Mouse (Mus musculus): ENCODE measurements around the gene Tmem233.

Tmem233 gene

DNA sequence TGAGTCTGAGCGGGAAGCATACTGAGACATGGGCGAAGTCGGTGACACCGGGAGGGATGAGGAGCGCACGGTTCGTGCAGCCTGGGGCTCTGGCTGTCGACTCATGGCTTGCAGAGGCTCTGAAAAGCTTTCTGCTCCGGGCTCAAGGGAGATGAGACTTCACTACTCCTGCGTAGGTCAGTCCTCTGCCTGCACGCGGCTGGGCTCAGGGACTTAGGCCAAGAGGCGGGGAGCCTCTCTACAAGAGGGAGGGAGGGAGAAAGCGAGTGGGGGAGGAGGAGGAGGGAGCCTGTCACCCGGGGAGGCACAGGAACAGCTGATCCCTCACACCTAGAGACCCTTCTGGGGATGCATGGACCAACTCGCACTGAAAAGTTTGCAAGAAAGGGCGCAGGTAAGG lies at the start of gene Tmem233:
TSS of gene Tmem233 (minus strand) at position 164 of the 400 bp plus-strand sequence.
- DNase-seq (ENCODE audit: inconsistent age in 2 of 2, low spot score in 1 of 2), result no peak

DNA sequence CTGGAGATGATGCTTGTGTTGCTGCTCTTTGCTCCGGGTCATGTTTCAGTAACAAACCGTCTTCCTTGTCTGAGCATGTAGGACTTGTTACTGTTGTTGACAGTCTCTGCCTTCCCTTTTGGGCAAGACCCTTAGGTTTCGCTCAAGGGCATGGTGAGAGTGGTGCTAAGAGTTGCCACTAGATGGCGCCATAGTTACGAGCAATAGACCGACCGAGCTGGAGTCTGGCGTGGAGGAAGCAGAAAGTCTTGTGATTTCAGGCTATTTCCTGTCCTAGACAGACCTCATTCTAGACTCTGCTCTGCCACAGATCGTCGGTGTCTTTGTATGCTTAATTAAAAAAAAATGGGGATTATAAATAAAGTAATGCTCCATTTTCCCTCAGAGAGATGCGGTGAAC lies 40.3 kb upstream of the Tmem233 start:
- peak; percentile 52 to 89 for DNase-seq (ENCODE audit: inconsistent age in 2 of 2, low spot score in 1 of 2)

DNA sequence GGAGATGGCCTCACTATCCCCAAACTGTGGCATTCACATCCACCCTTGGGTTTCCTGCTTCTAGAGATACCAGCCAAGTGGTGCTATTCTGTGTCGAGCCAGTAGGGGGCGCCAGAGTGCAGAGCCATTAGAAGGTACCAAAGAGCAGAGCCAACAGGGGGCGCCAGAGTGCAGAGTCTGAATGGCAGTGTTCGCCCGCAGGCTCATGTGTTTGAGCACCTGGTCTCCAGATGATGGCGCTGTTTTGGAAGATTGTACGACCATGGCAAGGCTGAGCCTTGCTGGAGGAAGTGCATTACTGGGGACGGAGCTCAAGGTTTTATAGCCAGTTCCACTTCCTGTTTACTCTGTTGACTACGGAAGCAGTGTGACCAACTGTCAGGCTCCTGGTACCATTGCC lies 33.5 kb upstream of the Tmem233 start:
- DNase-seq (ENCODE audit: inconsistent age in 2 of 2, low spot score in 1 of 2), result peak; percentile 13 to 62

DNA sequence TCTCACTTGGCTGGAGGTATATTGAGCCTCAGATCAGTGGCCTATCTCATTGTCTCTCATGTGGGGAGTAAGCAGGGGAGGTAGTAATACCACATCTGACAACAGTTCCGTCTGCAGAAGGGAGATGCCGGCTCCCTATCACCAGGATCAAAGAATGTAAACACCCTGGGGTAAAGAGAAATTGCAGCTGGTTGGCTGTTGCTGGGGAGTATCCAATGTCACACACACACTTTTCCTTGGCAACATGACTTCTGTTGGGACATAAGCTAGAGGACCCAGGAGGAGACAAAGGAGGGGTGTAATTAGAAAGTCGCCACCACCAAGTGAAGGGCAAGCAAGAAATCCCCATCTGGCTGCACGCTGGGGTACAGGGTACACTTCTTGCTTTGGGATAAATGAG lies 33.1 kb upstream of the Tmem233 start:
- DNase-seq (ENCODE audit: inconsistent age in 2 of 2, low spot score in 1 of 2), result no peak

DNA sequence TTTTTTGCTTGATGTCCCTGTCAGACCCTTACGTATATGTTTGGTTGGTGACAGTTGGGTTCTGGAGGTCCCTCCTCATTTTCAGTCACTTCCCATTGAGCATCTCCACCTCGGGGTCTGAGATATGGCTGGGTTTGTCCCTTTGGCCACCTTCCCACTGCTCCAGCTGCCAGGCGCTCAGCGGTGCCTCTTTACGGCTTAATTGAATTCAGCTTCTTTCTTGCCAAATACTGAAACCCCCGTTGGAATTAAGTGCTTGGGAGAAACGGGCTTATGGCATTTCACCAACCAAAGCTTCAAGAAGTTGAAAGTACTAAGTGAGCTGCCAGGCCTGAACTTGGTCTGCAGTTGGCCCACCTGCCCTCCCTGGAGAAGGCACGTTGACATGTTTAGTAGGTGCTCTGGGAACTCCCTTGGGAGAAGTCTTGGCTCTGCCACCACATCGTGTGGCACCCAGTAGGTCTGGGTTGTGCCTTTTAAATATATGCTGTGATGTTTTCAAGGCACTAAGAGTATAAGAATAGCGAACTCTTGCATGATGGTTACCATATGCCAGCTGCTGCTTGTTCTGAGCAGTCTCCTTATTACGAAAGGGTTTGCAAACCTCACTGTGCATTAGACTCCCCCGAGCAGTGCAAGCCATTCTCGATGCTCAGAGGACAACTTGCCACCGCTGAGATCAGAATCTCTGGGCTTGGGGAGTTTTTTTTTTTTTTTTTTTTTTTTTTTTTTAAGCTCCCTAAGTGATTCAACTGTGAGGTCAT lies 32.2 kb upstream of the Tmem233 start:
- no peak for DNase-seq (ENCODE audit: inconsistent age in 2 of 2, low spot score in 1 of 2)

DNA sequence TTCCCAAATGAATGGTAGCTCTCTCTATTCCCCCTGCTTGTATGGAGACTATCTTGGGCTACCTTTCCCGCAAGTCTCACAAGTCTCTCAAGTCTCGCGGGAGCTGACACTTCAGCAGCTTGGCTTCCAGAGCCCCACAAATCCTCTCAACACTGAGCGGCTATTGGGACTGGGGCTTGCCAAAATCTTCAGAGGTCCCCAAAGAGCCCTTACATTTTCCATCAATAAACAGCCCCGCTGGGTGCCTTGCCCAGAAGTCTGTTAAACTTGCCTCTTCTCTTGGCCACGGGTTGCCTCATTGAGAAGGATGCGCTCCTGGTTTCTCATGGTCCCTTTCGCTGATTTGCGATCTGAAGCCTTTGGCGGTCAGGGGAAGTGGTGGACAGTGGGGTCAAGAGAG lies 25.6 kb upstream of the Tmem233 start:
- no peak for DNase-seq (ENCODE audit: inconsistent age in 2 of 2, low spot score in 1 of 2)

DNA sequence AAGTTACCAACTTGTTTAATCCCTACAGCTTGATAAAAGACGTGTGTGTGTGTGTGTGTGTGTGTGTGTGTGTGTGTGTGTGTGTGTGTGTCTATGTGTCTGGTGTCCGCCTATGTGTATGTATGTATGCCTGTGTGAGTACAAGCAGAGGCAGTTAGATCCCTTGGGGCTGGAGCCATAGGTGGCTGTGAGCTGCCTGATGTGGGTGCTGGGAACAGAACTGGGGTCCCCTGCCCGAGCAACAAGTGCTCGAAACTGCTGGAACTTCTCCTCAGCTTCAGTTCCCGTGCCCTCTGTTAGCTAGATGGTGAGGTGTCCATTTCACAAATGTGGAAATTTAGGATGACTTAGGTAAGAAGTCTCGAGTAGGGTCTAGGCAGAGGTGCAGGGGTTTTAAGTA lies 1.2 kb upstream of the Tmem233 start:
- DNase-seq (ENCODE audit: inconsistent age in 2 of 2, low spot score in 1 of 2), result no peak

DNA sequence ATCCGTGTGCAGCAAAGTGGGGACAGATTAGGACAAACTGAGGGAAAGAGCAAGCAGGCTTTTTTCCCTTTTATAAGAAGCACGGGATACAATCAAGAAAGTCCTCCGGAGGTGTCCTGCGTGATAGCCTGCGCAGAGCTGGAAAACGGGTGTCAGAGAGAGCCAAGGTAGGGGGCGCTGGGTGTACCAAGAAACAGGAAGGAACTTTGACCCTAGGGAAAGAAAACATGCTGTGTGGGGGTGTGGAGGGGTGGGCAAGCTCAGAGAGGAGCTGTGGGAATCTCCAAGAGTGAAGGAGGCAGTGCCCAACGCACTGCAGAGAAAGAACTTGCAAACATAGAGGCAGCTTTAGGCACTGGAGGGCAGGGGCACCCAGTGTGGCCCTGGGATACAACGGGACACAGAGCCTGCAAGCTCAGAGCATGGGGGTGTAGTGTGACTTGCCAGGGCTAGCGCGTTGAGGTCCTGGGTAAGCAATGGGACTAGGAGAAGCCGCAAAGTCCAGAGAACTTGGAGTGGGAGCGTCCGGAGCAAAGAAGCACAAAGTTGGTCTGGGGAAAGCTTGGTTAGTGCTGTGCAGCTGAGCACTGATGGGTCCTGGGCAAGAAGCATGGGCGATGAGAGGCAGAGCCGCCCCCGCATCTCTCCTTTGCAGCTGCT lies 673 bp downstream of the Tmem233 start:
- no peak for DNase-seq (ENCODE audit: inconsistent age in 2 of 2, low spot score in 1 of 2)

DNA sequence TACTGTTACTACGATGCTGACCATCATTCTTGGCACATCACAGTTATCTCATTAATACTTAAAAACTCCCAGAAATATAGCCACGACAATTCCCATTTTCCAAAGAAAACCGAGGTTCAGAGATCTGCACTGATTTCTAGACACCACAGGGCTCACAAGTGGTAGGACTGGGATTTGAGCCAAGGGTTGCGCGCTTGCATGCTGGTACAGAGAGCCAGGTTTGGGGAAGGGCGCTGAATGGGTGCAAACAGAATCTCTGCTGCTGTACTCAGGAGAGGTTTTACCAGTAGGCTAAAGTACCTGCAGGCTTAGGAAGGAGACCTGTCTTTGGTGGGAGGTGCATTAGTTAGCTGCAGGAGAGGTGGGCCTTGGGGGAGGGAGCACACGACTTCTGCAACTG lies 1.4 kb downstream of the Tmem233 start:
- DNase-seq (ENCODE audit: inconsistent age in 2 of 2, low spot score in 1 of 2), result no peak

DNA sequence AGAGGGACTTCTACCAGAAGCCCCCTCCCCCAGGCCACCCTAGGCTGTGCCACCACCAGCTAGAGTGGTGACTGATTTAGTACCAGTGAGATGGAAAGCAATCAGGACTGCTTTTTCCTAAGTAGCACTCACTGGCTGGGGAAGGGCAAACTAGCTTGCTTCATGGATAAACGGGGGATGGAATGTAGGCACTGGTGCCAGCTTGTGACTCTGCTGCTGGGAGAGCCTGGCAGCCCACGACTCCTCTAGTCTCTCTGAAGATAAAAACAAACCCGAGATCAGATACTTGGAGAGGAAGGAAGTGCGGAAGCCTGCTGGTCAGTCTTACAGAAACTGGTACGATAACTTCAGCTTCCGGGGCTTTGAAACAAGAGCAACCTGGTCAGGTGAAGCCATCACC lies 2.3 kb downstream of the Tmem233 start:
- no peak for DNase-seq (ENCODE audit: inconsistent age in 2 of 2, low spot score in 1 of 2)

DNA sequence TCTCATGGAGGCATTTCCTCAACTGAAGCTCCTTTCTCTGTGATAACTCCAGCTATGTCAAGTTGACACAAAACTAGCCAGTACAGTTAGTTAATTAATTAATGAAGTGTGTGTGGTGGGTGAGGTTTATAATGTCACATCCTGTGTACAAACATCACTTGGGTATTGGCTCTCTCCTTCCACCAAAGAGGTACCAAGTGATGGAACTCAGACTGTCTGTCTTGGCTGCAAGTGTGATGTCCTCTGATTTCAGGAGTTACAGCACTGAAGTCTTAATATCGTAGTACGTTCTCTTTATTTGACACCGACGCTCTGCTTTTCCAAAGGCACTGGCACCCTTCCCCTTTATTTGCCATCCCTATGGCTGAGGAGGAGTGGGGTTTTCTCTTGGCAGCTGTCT lies 13.4 kb downstream of the Tmem233 start:
- no peak for DNase-seq (ENCODE audit: inconsistent age in 2 of 2, low spot score in 1 of 2)

DNA sequence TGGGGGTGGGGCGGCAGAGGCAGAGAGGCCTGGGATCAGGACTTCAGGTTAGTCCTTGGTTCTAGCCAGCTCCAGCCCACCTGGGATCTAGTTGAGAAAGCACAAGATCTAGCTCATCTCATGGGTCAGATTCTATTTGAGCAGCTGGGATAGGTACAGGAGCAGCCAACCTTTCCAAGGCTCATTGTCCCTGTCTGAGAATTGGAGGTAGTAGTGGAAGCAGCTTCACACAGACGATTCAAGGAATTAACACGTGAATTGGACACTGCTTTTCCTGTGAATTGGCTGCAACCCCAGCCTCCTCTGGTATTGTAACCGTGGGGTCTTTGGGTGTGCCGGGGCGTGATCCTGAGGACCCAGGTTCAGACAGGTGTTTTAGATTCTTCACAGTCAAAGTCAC lies 30.2 kb downstream of the Tmem233 start:
- no peak for DNase-seq (ENCODE audit: inconsistent age in 2 of 2, low spot score in 1 of 2)

DNA sequence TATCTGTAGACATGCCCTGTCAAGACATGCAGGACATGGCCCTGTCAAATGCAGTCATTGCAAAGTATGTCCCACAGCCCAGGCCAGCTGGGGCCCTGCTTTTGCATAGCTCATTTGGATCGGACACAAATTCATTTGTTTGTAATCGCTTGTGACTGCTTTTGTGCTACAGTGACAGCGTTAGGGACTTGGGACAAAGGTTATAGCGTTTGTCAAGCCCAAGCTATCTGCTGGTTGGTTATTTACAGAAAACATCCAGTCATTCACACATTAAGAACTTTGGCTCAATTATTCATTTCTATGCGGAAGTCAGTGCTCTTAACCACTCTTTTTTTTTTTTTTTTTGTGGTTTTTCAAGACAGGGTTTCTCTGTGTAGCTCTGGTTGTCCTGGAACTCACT lies 30.9 kb downstream of the Tmem233 start:
- DNase-seq (ENCODE audit: inconsistent age in 2 of 2, low spot score in 1 of 2), result no peak

DNA sequence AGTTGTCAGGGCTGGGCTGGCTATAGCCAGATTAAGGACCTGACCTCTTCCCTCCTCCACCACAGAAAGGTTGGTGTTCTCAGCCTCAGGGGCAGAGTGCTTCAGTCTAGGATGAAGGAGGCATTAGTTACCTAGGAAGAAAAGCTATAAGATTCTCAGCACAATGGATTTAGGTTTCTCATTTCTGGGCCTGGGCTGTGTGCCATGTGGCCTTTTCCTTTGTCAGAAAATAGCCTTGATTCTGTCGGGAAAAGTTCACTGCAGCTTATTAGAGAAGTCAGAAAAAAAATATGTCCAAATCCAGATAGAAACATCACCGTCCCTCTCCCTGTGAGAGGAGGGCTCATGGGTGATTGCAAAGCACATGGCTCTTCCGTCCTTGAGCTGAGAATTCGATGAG lies 33.2 kb downstream of the Tmem233 start:
- DNase-seq (ENCODE audit: inconsistent age in 2 of 2, low spot score in 1 of 2), result peak; percentile 38 to 67

DNA sequence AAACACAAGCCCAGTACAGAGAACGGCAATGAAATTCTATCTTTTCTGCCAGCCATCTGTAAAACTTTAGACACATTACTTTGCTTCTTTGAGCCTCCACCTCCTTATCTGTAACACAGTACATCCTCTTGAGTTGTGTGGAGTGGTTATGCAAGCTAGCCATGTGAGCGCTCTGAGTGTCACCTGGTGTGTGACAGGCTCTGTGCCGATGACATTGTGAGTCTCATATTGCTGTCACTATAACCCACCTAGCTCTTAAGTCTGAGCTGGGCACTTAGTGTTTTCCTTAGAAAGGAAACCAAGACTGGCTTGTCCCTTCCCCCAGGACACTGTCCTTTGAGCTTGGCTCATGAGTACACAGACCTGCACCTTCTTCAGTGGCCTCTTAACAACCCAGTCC lies 34.7 kb downstream of the Tmem233 start:
- DNase-seq (ENCODE audit: inconsistent age in 2 of 2, low spot score in 1 of 2), result no peak

DNA sequence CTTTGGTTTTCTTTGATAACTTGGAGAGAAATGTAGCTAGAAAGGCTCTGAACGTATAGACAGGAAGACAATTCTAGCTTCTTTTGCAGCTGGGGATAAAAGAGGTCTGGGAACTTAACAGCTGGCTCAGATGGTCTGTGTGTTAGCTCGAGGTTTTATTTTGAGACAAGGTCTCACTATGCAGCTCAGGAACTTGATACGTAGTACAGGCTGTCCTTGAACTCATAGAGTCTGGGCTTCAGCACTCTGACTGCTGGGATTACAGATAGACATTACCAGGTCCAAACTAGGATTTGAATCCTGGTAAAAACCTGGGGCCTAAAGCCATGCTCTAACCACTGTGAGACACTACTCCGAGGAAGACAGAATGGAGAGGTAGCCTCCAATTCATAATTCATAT lies 36.8 kb downstream of the Tmem233 start:
- no peak for DNase-seq (ENCODE audit: inconsistent age in 2 of 2, low spot score in 1 of 2)

DNA sequence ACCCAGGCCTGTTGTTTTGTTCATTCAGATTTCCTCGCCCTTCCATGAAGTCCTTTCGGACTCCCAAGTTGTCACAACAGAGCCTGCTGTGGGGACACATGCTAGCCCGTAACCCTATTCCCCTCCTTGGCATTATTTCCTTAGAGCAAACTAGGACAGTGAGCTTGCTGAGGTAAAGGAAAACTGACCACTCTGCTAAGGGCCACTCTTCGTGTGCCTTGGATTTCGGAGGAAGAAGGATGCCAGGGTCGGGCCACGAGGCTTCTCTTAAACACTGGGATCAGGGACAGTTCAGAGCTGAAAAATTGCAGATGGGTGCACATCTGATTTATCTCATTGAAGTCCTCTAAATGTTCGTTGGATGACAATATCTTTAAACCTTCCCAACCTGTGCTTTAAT lies 37.5 kb downstream of the Tmem233 start:
- no peak for DNase-seq (ENCODE audit: inconsistent age in 2 of 2, low spot score in 1 of 2)

DNA sequence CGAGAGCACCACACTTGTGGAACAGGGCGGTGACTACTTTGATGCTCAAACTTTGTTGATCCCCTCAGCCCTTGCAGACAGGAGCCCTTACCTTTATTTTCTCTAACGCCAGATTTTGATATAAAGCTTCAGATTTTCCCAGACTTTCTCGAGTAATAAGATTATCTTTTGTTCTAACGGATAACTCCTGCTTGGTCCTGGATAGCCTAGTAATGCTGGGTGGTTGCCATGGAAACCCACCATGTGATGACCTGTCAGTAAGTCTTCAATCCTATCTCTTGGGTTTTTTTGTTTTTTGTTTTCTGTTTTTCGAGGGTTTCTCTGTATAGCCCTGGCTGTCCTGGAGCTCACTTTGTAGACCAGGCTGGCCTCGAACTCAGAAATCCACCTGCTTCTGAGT lies 40.8 kb downstream of the Tmem233 start:
- DNase-seq (ENCODE audit: inconsistent age in 2 of 2, low spot score in 1 of 2), result no peak

DNA sequence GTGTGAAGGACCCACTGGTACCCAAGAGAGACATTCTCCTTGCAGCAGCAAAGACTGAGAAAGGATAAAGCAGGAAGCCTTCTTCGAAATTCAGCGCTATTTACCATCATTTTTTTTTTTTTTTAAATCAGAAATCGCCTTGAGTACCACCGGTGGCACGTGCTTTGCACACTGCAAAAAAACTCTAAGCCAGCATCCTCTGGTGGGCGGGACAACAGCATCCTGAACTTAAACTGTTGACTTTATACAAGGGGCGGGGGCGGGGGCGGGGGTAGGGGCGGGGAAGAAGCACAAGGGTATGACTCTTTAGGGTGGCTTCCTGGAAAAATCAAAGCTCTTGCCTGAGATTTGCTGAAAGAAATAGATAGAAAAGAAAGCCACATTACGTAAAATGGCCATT lies 43.3 kb downstream of the Tmem233 start:
- no peak for DNase-seq (ENCODE audit: inconsistent age in 2 of 2, low spot score in 1 of 2)

DNA sequence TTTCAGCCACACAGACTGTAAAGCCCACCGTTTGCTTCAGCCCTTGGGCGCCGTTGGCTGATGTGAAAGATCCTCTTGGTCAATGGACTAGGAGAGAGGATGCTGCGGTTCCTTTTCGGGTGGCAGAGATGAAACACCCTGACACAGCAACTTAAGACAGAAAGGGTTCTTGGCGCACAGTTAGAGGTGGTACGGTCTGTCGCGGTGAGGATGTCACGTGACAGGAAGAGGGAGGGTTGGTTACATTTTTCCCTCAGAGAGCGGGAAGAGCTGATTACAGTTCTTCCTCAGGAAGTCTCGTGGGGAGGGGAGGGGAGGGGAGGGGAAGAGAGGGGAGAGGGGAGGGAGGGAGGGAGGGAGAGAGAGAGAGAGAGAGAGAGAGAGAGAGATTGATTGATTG lies 45.3 kb downstream of the Tmem233 start:
- no peak for DNase-seq (ENCODE audit: inconsistent age in 2 of 2, low spot score in 1 of 2)

DNA sequence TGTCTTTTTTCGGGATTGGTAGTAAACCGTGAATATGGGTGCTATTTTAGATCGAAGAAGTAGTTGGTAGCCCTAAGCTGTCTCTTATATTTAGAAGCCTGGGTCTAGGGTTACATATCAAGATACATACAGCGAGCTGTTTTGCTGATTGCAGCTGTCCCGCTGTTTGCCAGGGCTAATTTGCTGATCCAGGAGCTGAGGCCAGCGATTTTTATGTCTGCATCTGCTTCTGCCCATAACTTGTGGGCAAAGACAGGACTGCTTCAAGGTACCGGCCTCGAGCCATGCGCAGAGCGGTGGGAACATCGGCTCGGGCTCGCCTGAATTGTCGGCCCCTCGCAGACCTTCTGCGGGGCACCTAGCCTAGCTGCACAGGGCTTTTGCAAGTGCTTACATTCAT lies 46.6 kb downstream of the Tmem233 start:
- DNase-seq (ENCODE audit: inconsistent age in 2 of 2, low spot score in 1 of 2), result no peak

DNA sequence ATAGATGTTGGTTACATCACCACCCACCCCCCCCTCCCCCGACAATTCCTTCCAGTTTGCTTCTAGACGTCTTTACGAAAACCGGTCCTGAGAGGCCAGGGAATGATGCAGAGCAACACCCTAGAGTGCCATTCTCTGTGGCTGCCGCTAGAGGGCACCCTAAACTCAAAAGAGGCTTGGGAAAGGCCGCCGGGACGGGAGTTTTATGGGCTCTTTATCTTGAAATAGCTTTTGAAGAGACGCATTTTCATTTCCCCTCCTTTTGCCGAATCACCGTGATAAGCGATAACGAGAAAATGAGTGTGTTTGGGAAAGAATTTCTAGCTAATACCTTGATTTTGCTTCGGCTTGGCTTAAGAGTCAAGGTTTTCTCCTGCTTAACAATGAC lies 51.9 kb downstream of the Tmem233 start:
- DNase-seq (ENCODE audit: inconsistent age in 2 of 2, low spot score in 1 of 2), result peak; percentile 68 to 87

Data from adrenal gland, adult (tissue).